Mouse (Mus musculus): ENCODE data around the gene Krt16. TPM values are rescaled to one million over a fixed set of nuclear protein-coding genes. Genes with fewer than 3 reads are reported as not detected.

Gene Krt16
- polyA plus RNA-seq, 1 experiment from 2014 or later: not detected

DNA sequence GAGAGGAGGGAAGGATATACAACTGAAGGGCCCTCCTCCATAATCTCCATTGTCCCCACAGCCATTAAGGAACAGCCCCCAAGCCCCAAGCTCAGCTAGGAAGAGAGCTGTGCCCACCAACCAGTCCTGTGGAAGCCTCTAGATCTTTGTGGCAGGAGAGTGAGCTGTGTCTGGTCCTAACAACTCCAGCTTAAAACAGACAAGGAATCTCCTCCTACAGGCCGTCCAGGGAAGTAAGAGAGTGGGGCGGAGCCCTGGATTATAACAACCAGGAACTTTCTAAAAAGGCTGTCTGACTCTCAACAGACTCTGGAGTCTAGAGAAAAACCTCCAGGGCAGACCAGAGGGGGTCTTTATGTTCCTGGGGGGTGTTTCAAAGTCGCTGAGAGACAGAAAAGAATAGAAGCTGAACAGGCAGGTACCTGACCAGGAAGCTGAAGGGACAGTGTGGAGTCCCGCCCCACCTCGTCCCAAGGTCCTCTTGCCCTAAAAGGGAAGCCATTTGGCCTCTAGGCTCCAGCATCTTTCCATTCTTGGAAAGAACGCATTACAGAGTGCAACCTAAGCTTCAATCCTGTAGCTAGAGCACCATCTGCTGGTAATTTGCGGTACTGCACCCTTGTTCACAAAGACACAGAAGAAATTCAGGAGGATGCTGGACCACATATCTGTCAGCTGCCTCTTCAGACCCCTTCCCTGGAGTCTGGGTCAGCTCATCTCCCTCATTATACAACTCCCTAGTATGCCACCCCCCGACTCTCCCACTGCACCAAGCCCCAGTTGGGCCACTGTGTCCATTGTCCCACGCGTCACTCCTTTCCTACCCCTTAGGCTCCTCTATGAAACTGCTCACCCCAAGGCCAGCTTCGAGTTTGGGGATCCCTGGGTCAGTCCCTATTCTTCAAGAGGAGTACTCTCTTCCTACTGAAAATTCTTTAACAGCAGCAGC lies 33.2 kb upstream of the Krt16 start:
- no peaks in the 10 kb centered on the region for H3K36me3 ChIP-seq (ENCODE audit: control insufficient read depth, insufficient read depth, low read length)
- WGBS: 23% methylated on average over 11 of the region's 11 CpGs
- no peak overlapping the region for H3K4me3 ChIP-seq (ENCODE audit: low read depth, low read length)
- H3K4me1 ChIP-seq (replicated peaks; ENCODE audit: control insufficient read depth, insufficient read depth, low read length): no peaks in the 10 kb centered on the region
- DNase-seq (ENCODE audit: low spot score): peak; percentile 97
- no peak overlapping the region for H3K27ac ChIP-seq (ENCODE audit: low read depth, low read length)
- no peaks in the 10 kb centered on the region for H3K27me3 ChIP-seq (ENCODE audit: control insufficient read depth, insufficient read depth, low read length)
- peak; percentile 56 for ATAC-seq (ENCODE audit: low FRiP score)
- H3K4me2 ChIP-seq (replicated peaks; ENCODE audit: low read depth, low read length): no peak overlapping the region
- H3K9ac ChIP-seq (ENCODE audit: low read depth, low read length): no peak overlapping the region
- no peaks in the 10 kb centered on the region for H3K9me3 ChIP-seq (ENCODE audit: control insufficient read depth, low read length)

DNA sequence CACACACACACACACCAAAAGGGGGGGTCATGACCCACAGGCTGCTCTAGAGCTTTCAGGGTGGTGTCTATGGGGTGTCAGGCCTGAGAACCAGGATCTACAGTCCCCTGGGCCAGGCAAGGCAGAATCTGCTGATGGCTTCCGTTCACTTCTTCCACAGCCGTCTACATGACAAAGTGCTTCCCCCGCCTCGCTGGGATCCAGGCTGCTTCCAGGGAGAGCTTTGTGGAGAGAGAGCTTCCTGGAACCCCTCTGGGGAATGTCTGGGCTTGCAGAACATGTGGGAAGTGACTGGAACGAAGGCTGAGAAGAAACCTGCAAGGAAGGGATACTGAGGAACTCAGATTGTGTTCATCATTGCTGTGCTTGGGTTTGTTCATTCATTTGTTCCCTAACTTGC lies 30.1 kb upstream of the Krt16 start:
- Histone ChIP-seq H3K4me3 (ENCODE audit: low read depth, low read length) (no peak overlapping the region), H3K9me3 (ENCODE audit: control insufficient read depth, low read length) (no peaks in the 10 kb centered on the region), H3K4me1 (replicated peaks; ENCODE audit: control insufficient read depth, insufficient read depth, low read length) (no peaks in the 10 kb centered on the region), H3K4me2 (replicated peaks; ENCODE audit: low read depth, low read length) (no peak overlapping the region), H3K36me3 (ENCODE audit: control insufficient read depth, insufficient read depth, low read length) (no peaks in the 10 kb centered on the region), H3K27ac (ENCODE audit: low read depth, low read length) (no peak overlapping the region), H3K9ac (ENCODE audit: low read depth, low read length) (no peak overlapping the region), H3K27me3 (ENCODE audit: control insufficient read depth, insufficient read depth, low read length) (no peaks in the 10 kb centered on the region)
- ATAC-seq (ENCODE audit: low FRiP score): no peak
- DNase-seq (ENCODE audit: low spot score): no peak
- WGBS: 58% methylated on average over 5 of the region's 5 CpGs

DNA sequence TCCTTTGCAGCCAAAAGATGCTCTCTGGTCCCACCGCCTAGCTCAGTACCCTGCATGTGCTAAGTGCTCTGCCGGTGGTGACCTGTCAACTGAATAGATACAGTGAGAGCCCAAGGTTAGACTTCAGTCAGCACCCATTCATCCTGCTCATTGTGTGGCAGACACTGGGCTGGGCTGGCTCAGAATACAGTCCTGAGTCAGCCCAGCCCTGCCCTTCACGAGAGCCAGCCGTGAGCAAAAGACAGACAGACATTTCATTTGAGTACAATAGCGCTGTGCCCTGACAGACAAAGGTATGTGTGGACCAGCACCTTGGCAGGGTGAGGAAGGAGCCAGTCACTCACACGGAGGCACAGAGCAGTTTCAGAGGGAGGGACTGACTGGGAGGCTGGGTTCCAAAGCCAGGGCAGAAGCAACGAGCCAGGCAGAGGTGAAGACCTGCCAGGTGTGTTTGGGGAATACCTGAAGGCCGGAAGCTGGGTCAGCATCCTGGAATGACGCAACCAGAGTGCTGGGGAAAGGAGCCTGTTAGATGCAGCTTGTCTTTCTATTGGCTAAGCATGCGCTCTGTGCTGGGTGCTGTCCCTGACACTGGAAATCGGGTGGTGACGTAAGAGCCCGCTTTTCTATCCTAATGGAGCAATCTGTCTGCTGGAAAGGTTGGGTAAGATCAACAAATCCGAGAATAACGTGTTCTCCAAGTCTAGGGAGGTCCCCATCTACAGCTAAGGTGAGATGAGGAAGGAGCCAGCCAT lies 29.2 kb upstream of the Krt16 start:
- 73% methylated on average over 15 of the region's 15 CpGs for WGBS
- H3K4me3 ChIP-seq (ENCODE audit: low read depth, low read length): no peak overlapping the region
- ATAC-seq (ENCODE audit: low FRiP score) (no peak), DNase-seq (ENCODE audit: low spot score) (no peak)
- H3K36me3 ChIP-seq (ENCODE audit: control insufficient read depth, insufficient read depth, low read length): no peaks in the 10 kb centered on the region
- H3K4me2 ChIP-seq (replicated peaks; ENCODE audit: low read depth, low read length): no peak overlapping the region
- H3K9me3 ChIP-seq (ENCODE audit: control insufficient read depth, low read length): no peaks in the 10 kb centered on the region
- no peaks in the 10 kb centered on the region for H3K27me3 ChIP-seq (ENCODE audit: control insufficient read depth, insufficient read depth, low read length)
- H3K4me1 ChIP-seq (replicated peaks; ENCODE audit: control insufficient read depth, insufficient read depth, low read length): no peaks in the 10 kb centered on the region
- H3K9ac ChIP-seq (ENCODE audit: low read depth, low read length): no peak overlapping the region
- no peak overlapping the region for H3K27ac ChIP-seq (ENCODE audit: low read depth, low read length)

DNA sequence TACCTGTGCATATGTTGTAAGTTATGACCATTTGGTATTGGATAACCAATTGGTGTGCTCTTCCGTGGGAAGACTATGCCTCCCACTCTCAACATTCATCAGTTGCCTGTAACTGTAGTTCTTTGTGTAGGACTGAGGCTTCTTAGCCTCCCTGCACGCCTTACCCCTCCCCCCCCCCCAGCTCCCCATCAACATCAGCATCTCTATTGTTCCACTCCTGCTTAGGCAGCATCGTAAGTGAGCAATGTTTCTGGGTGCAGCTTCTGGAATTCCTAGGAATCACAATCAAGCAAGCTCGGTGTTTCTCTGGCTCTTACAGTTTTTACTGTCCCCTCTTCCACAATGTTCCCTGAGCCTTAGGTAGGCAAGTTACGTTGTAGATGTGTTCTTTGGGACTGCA lies 26.8 kb upstream of the Krt16 start:
- Histone ChIP-seq H3K36me3 (ENCODE audit: control insufficient read depth, insufficient read depth, low read length) (no peaks in the 10 kb centered on the region), H3K9ac (ENCODE audit: low read depth, low read length) (no peak overlapping the region), H3K9me3 (ENCODE audit: control insufficient read depth, low read length) (no peaks in the 10 kb centered on the region), H3K4me1 (replicated peaks; ENCODE audit: control insufficient read depth, insufficient read depth, low read length) (no peaks in the 10 kb centered on the region), H3K4me3 (ENCODE audit: low read depth, low read length) (no peak overlapping the region), H3K4me2 (replicated peaks; ENCODE audit: low read depth, low read length) (no peak overlapping the region), H3K27me3 (ENCODE audit: control insufficient read depth, insufficient read depth, low read length) (no peaks in the 10 kb centered on the region), H3K27ac (ENCODE audit: low read depth, low read length) (no peak overlapping the region)
- 45% methylated on average over 5 of the region's 5 CpGs for WGBS
- DNase-seq (ENCODE audit: low spot score): no peak
- no peak for ATAC-seq (ENCODE audit: low FRiP score)

DNA sequence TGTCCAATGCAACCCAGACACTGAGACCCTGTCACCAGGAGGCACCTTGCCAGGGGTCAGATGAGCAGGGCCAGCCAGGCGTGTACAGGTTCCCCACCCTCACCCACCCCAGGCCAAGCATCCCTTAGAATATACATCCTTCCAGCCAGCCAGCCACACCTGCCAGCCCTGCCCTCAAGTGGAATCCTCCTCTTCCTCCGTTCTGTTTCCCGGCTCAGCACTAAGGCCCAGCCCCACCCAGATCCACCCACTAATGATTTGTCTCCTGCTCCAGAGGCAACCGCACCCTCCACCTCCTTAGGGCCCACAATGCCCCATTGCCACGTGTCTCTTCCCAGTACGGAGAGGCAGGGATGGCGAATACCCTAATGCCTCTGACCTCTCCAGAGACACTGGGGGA lies 26.0 kb upstream of the Krt16 start:
- Histone ChIP-seq H3K4me1 (replicated peaks; ENCODE audit: control insufficient read depth, insufficient read depth, low read length) (no peaks in the 10 kb centered on the region), H3K4me2 (replicated peaks; ENCODE audit: low read depth, low read length) (no peak overlapping the region), H3K27ac (ENCODE audit: low read depth, low read length) (no peak overlapping the region), H3K9ac (ENCODE audit: low read depth, low read length) (no peak overlapping the region), H3K27me3 (ENCODE audit: control insufficient read depth, insufficient read depth, low read length) (no peaks in the 10 kb centered on the region), H3K9me3 (ENCODE audit: control insufficient read depth, low read length) (no peaks in the 10 kb centered on the region), H3K36me3 (ENCODE audit: control insufficient read depth, insufficient read depth, low read length) (no peaks in the 10 kb centered on the region), H3K4me3 (ENCODE audit: low read depth, low read length) (no peak overlapping the region)
- WGBS: 68% methylated on average over 7 of the region's 7 CpGs
- no peak for ATAC-seq (ENCODE audit: low FRiP score)
- no peak for DNase-seq (ENCODE audit: low spot score)

DNA sequence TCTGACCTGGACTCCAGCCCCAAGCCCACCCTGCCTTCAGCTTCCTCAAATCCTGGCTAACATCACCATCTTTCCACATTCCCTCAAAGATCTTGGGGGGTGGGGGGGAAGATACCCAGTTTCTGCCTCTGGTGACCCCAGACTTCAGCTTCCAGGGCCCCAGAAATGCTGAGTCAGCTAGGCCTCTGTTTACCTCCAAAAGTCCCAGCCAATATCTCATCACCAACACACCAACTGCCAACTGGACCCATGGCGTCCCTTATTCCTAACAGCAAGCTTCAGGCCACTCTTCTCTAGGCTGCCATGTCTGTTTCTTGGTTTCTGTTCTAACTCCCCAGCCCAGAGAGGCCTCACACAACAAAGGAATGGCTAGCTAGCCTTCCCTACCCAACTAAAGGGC lies 23.2 kb upstream of the Krt16 start:
- no peak overlapping the region for H3K4me2 ChIP-seq (replicated peaks; ENCODE audit: low read depth, low read length)
- no peak overlapping the region for H3K9ac ChIP-seq (ENCODE audit: low read depth, low read length)
- no peaks in the 10 kb centered on the region for H3K9me3 ChIP-seq (ENCODE audit: control insufficient read depth, low read length)
- 81% methylated on average over 1 of the region's 1 CpGs for WGBS
- ATAC-seq (ENCODE audit: low FRiP score) (no peak), DNase-seq (ENCODE audit: low spot score) (no peak)
- H3K4me3 ChIP-seq (ENCODE audit: low read depth, low read length): no peak overlapping the region
- no peaks in the 10 kb centered on the region for H3K36me3 ChIP-seq (ENCODE audit: control insufficient read depth, insufficient read depth, low read length)
- H3K27ac ChIP-seq (ENCODE audit: low read depth, low read length): no peak overlapping the region
- no peaks in the 10 kb centered on the region for H3K4me1 ChIP-seq (replicated peaks; ENCODE audit: control insufficient read depth, insufficient read depth, low read length)
- H3K27me3 ChIP-seq (ENCODE audit: control insufficient read depth, insufficient read depth, low read length): no peaks in the 10 kb centered on the region

DNA sequence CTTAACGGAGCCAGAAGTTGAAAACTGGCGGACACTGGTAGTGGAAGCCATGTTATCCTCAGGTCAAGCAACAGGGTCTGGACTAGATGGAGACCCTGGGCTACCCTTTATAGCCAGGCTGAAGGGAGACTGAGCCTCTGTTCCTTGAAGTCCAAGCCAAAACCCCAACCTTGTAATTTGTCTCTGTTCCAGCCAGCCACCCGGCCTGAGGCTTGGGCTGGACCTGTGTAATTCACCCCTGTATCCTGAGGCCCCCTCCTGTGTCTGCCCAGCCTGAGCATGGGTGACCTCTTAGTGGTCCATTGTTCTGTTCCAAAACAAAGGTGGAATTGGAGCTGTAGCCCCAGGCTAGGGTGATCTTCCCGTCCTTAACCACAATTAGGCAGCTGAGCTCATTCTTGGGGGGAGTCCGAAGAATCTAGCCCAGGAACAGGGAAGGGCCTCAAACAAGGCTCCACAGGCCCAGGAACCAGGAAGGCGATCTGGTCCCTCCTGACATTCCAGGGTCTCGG lies 21.2 kb upstream of the Krt16 start, which contains the start of gene Krt42:
Krt42 (minus strand) TSS at position 51 of the 512 bp plus-strand sequence.
- Histone ChIP-seq H3K27me3 (ENCODE audit: control insufficient read depth, insufficient read depth, low read length) (no peaks in the 10 kb centered on the region), H3K9ac (ENCODE audit: low read depth, low read length) (no peak within 1 kb of the TSS), H3K4me2 (replicated peaks; ENCODE audit: low read depth, low read length) (no peak within 1 kb of the TSS), H3K9me3 (ENCODE audit: control insufficient read depth, low read length) (no peaks in the 10 kb centered on the region), H3K4me3 (ENCODE audit: low read depth, low read length) (no peak within 1 kb of the TSS), H3K4me1 (replicated peaks; ENCODE audit: control insufficient read depth, insufficient read depth, low read length) (no peaks in the 10 kb centered on the region), H3K27ac (ENCODE audit: low read depth, low read length) (no peak within 1 kb of the TSS), H3K36me3 (ENCODE audit: control insufficient read depth, insufficient read depth, low read length) (no peaks in the 10 kb centered on the region)
- DNase-seq (ENCODE audit: low spot score) (no peak), ATAC-seq (ENCODE audit: low FRiP score) (no peak)
- 85% methylated on average over 7 of the region's 7 CpGs for WGBS

DNA sequence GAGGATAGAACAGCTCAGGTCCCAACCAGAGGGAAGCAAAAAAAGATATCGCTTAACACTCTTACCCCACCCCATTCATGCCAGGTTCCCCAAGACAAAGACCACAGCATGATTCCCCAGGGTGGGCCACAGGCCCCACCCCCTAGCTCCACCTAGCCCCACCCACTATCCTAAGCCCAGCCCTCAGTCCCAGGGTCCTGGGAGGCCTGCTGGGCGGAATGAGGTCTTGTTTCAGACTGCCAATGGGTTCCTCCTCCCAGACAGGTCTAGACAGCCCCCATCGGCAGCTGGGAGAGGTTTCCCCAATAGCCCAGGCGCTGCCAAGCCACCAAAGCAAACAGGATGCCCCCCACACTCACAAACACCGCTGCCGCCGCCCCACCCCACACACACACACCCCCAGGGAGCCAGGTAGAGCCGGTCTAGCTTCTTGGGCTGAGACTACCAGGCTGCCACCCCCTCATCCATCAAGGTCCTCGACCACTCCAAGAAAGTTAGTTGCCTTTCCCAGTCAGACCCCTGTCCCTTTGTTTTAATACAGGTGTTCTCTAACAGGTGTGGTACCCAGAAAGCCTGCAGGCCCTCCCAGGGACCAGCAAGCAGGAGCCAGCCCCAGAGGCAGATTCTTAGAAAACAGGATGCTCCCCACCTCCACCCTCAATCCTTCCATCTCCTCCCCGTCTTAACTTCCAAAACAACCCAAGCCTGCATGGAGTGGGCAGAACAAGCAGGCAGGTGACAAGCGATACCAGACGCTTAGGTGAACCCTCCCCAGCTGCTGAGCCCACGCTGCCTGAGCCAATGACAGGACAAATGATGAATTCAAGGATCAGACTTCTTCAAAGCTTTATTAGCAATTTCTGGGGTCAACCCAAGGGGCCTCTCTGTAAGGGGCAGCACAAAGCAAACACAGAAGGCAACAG lies 13.6 kb upstream of the Krt16 start:
- no peak overlapping the region for H3K27ac ChIP-seq (ENCODE audit: low read depth, low read length)
- no peaks in the 10 kb centered on the region for H3K9me3 ChIP-seq (ENCODE audit: control insufficient read depth, low read length)
- H3K36me3 ChIP-seq (ENCODE audit: control insufficient read depth, insufficient read depth, low read length): no peaks in the 10 kb centered on the region
- no peak overlapping the region for H3K4me3 ChIP-seq (ENCODE audit: low read depth, low read length)
- WGBS: 20% methylated on average over 13 of the region's 13 CpGs
- H3K4me2 ChIP-seq (replicated peaks; ENCODE audit: low read depth, low read length): no peak overlapping the region
- ATAC-seq (ENCODE audit: low FRiP score) (no peak), DNase-seq (ENCODE audit: low spot score) (no peak)
- H3K9ac ChIP-seq (ENCODE audit: low read depth, low read length): no peak overlapping the region
- no peaks in the 10 kb centered on the region for H3K4me1 ChIP-seq (replicated peaks; ENCODE audit: control insufficient read depth, insufficient read depth, low read length)
- no peaks in the 10 kb centered on the region for H3K27me3 ChIP-seq (ENCODE audit: control insufficient read depth, insufficient read depth, low read length)

Data from hindbrain, embryonic 11.5 days (tissue).